Mouse (Mus musculus): ENCODE data around the gene Gm31371. TPM values are rescaled to one million over a fixed set of nuclear protein-coding genes. Genes with fewer than 3 reads are reported as not detected.
"Not testable (repeated sequence)": the region's sequence is repeated elsewhere in the genome, so short reads cannot be mapped to it uniquely, and the experiment has no call there.

The Gm31371 gene
- polyA plus RNA-seq, 1 experiment from 2014 or later, result not detected

DNA sequence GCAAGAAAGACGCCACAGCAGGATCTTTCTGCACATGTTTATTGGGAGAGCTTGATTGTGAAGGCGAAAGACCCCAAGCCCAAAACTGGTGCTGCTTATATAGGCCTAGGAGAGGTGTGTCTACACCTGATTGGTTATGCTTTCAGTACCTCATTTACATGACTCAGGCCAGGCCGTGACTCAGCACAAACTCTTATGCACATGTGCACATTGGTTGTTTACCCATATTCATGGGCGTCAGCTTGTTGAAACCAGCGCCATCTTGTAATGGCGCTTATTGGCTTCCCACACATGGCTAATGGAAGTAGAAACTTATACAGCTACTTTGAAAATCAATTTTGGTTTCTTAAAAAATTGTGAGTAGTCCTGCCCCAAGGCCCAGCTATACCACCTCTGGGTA is 72.0 kb downstream of the Gm31371 start:
- ATAC-seq (ENCODE audit: insufficient read depth, low FRiP score); H3K9ac ChIP-seq (ENCODE audit: low read length); H3K4me1 ChIP-seq (ENCODE audit: control insufficient read depth, insufficient read depth, low read length); H3K4me2 ChIP-seq (ENCODE audit: low read depth, low read length); H3K9me3 ChIP-seq (replicated peaks; ENCODE audit: control insufficient read depth, low read length); H3K27ac ChIP-seq (ENCODE audit: low read length); H3K36me3 ChIP-seq (ENCODE audit: control insufficient read depth, insufficient read depth, low read length); H3K27me3 ChIP-seq (ENCODE audit: control insufficient read depth, insufficient read depth, low read length); H3K4me3 ChIP-seq (replicated peaks; ENCODE audit: low read length): not testable (repeated sequence)
- WGBS, result 93% methylated on average over 6 of the region's 6 CpGs

Other genes starting within 250 kb of the Gm31371 start
- gene 4930467E23Rik, start 173.8 kb upstream of the Gm31371 start, polyA plus RNA-seq (2015; fragmentation: Nextera tagmentation; extraction: Ambion mirVana), result not detected in 2 replicates

Measured in stomach, embryonic 16.5 days (tissue).